Mouse (Mus musculus) midbrain, embryonic 11.5 days (tissue): ENCODE results near the gene Bcas3. TPM values are rescaled to one million over a fixed set of nuclear protein-coding genes. Genes with fewer than 3 reads are reported as not detected.

ENCODE experiments used
- ATAC-seq: fragments of 200-750 bp; cut with Nextera tagmentation; 2 replicates; pipeline ENCODE4 v1.8.0; 2017; ENCODE audit warnings: moderate TSS enrichment, moderate library complexity; ENCODE audit not compliant: low FRiP score
- DNase-seq: peaks from one replicate; pipeline ENCODE4 v3.0.0; 2015; ENCODE audit warnings: low spot score; ENCODE audit errors: missing footprints
- H3K27ac ChIP-seq: fragments of 300-500 bp; sonication (generic); 2 replicates; pipeline ENCODE4 v1.5.1; 2014; ENCODE audit warnings: low read depth, low read length
- H3K27me3 ChIP-seq: fragments of 300-500 bp; sonication (generic); 2 replicates; pipeline ENCODE4 v1.6.1; 2014; ENCODE audit warnings: mild to moderate bottlenecking, low read length, moderate library complexity, mixed read lengths; ENCODE audit not compliant: control insufficient read depth, insufficient read depth
- H3K36me3 ChIP-seq: fragments of 300-500 bp; sonication (generic); 2 replicates; pipeline ENCODE4 v1.6.1; 2014; ENCODE audit warnings: mild to moderate bottlenecking, low read length, moderate library complexity, mixed read lengths; ENCODE audit not compliant: control insufficient read depth, insufficient read depth
- H3K4me1 ChIP-seq: fragments of 300-500 bp; sonication (generic); 2 replicates; pipeline ENCODE4 v1.6.1; 2014; ENCODE audit warnings: low read length; ENCODE audit not compliant: control insufficient read depth, insufficient read depth
- H3K4me2 ChIP-seq: fragments of 300-500 bp; sonication (generic); 2 replicates; pipeline ENCODE4 v1.6.1; 2014; ENCODE audit warnings: mild to moderate bottlenecking, moderate library complexity
- H3K4me3 ChIP-seq: fragments of 300-500 bp; sonication (generic); 2 replicates; pipeline ENCODE4 v1.5.1; 2014; ENCODE audit warnings: low read depth, low read length
- H3K9ac ChIP-seq: fragments of 300-500 bp; sonication (generic); 2 replicates; pipeline ENCODE4 v1.6.1; 2014; ENCODE audit warnings: low read length
- H3K9me3 ChIP-seq: fragments of 300-500 bp; sonication (generic); 2 replicates; pipeline ENCODE4 v1.6.1; 2016; ENCODE audit warnings: low read length; ENCODE audit not compliant: control insufficient read depth
- WGBS: fragments of 180-500 bp; shearing (Covaris S2); extraction: QIAGEN DNeasy Blood & Tissue Kit; methylation state at CpG from one replicate; pipeline ENCODE4 v1.1.7; 2014; 5-methylcytosine and 5-hydroxymethylcytosine counted together
- polyA plus RNA-seq: library from polyadenylated mRNA; unstranded; fragments of >200 nt; fragmentation: Nextera tagmentation; extraction: Ambion mirVana; gene quantifications from 2 replicates; pipeline ENCODE4 v1.2.1, GENCODE M21; 2014

Bcas3 gene
- polyA plus RNA-seq, 1 experiment from 2014 or later, result 30.2 TPM

DNA sequence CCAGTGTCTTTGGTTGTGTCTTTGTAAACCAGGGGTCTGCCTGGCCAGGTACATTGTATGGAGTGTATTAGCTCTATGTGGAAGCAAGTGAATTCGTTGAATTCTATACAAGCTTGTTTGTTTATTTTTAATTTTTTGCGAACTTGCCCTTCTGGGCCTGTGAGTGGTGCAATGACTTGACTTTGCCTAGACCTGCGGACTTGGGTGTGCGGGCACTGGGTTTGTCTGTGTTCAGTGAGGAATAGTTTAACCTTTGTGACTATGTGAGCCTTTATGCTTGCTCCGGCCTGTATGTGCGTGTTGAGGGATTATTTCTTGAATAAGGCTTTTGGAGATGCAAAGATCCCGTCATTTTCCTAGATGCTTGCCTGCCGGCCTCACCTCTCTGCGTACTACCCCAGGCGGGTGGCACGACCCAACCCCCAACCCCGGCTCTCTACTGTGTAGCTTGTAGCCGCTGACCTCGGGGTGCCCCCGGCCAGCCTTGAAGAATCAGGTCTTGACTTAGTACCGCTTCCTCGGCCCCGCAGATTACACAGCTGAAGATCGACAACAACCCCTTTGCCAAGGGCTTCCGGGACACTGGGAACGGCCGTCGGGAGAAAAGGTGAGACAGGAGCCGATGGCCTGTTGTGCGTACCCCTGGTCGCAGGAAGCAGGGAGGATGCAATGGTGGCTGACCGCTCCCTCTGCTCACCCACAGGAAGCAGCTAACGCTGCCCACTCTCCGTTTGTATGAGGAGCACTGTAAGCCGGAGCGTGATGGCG, 483.7 kb downstream of the Bcas3 start:
- Histone ChIP-seq H3K27ac (no peak overlapping the region), H3K9ac (no peak overlapping the region), H3K4me3 (no peak overlapping the region), H3K4me1 (peaks cover 19% of the 10 kb centered on the region), H3K36me3 (no peaks in the 10 kb centered on the region), H3K27me3 (peaks cover 100% of the 10 kb centered on the region), H3K4me2 (no peak overlapping the region), H3K9me3 (no peaks in the 10 kb centered on the region)
- 1% methylated on average over 32 of the region's 32 CpGs for WGBS
- ATAC-seq, result no peak
- DNase-seq, result peak; percentile 97

DNA sequence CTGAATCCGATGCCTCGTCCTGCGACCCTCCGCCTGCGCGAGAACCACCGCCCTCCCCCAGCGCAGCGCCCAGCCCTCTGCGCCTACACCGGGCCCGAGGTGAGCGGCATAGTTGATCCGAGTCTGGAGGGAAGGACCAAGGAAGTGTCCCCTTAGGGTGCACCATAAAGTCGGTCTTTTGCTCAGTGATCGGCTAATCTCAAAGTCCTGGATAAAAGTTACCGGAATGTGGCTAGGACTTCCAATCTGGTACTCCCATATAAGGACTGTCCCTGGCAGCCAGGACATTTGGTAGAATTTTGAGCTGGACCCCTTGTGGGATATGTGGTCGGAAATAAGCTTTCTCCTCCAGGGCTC, 484.3 kb downstream of the Bcas3 start:
- Histone ChIP-seq H3K9me3 (no peaks in the 10 kb centered on the region), H3K27me3 (peaks cover 100% of the 10 kb centered on the region), H3K4me3 (no peak overlapping the region), H3K36me3 (no peaks in the 10 kb centered on the region), H3K9ac (no peak overlapping the region), H3K4me2 (no peak overlapping the region), H3K4me1 (peaks cover 17% of the 10 kb centered on the region), H3K27ac (no peak overlapping the region)
- DNase-seq (no peak), ATAC-seq (no peak)
- under 1% methylated on average over 18 of the region's 18 CpGs for WGBS

DNA sequence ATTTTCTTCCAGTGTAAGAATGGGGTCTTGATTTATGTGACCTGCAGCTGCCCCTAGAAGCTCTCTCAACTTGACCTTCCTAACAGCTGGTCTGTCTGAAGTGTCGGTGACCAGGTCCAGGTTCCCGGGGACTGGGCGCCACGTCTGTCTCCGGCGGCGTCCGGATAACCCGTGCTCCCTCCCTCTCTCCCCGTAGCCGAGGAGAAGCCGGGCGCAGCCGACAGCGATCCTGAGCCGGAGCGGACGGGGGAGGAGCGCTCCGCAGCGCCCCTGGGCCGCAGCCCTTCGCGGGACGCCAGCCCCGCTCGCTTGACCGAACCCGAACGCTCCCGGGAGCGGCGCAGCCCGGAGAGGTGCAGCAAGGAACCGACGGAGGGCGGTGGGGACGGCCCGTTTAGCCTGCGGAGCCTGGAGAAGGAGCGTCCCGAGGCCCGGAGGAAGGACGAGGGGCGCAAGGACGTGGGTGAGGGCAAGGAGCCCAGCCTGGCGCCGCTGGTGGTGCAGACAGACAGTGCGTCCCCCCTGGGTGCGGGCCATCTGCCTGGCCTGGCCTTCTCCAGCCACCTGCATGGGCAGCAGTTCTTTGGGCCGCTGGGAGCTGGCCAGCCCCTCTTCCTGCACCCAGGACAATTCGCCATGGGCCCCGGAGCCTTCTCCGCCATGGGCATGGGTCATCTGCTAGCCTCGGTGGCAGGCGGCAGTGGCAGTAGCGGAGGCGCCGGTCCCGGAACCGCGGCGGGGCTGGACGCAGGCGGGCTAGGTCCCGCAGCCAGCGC, 484.9 kb downstream of the Bcas3 start:
- Histone ChIP-seq H3K4me1 (peaks cover 13% of the 10 kb centered on the region), H3K9ac (0 out of 2 replicates have a peak overlapping the region, but pooled peaks have one; percentile 7), H3K4me2 (peak overlapping the region; percentile 7; the same call in 1 of the 2 replicates), H3K4me3 (peak overlapping the region; percentile 9; the same call in 1 of the 2 replicates), H3K27ac (no peak overlapping the region), H3K27me3 (peaks cover 100% of the 10 kb centered on the region), H3K36me3 (no peaks in the 10 kb centered on the region), H3K9me3 (no peaks in the 10 kb centered on the region)
- peak; percentile 98 for DNase-seq
- WGBS, result under 1% methylated on average over 65 of the region's 67 CpGs
- no peak for ATAC-seq

DNA sequence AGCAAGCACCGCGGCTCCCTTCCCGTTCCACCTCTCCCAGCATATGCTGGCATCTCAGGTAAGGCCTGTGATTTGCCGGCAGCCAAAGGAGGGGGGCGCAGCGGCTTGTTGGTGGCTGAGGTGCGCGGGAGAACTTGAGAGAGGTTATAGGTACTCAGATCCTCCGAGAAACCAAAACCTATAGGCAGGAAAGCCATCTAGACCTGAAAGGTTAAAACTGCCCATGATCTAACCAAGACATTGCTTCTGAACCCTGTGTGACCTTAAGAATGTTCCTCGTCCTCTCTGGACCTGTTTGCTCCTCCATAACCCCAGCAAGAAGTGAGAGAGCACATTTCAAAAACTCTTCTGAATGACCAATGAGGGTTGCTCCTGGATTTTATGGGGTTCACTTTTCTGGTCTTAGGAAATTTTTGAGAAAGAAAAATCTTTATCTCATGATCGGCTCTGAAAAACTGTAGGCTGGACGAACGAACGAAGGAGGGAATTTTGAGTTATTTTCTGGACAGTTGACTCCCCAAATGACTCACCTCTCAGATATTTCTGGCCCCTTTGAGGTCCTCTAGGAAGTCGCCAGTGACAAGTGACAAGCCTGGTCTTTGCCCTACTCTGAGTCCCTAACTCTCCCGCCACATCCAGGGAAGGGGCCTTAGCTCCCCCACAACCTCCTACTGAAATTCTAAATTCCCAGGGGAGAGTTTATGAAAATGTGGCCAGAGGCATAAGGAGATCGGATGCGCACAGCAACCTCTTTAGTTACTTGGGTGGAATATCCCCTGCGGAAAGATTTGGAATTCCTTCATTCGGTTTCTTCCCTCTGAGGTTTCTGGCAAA, 485.7 kb downstream of the Bcas3 start:
- Histone ChIP-seq H3K4me1 (peaks cover 10% of the 10 kb centered on the region; the same call in 1 of the 2 replicates), H3K4me2 (no peak overlapping the region), H3K9ac (no peak overlapping the region), H3K36me3 (no peaks in the 10 kb centered on the region), H3K4me3 (no peak overlapping the region), H3K27ac (no peak overlapping the region), H3K27me3 (peaks cover 100% of the 10 kb centered on the region), H3K9me3 (no peaks in the 10 kb centered on the region)
- ATAC-seq (no peak), DNase-seq (peak; percentile 97)
- WGBS, result 2% methylated on average over 20 of the region's 20 CpGs

DNA sequence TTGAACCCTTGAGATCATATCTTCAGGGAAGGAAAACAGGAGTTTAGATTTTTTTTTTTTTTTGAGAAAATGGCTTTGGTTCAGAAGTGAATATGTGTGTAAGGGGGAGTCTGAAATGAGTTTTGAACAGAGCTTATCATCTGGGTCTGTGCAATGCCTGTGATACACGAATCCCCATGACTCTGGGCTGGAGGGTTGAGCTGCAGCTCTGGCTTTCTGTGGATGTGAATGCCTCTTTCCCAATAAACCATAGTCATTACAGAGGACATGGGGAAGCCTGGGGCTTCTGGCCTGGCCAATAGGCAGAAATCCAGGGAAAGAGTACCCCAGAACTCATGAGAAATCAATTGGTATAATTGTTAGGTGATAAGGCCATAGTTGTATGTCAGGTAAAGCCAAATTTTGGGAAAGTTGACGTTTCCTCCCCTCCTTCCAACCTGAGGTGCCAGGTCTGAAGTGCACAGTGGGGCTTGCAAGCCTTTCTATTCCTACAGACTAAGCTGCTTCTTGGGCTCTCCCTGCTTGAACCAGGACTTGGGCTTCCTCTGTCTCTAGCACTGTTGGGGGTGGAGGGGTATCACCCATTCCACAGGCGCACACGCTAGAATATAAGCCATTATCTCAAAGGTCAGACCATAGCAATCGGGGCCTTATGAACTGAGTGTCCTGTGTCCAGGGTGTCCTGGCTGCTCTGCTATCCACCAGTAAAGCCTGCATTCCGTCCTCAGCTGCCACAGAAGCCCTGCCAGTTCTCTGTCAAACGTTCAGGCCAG, 486.5 kb downstream of the Bcas3 start:
- peak; percentile 92 for DNase-seq
- WGBS, result 4% methylated on average over 7 of the region's 7 CpGs
- Histone ChIP-seq H3K27me3 (peaks cover 93% of the 10 kb centered on the region), H3K4me3 (no peak overlapping the region), H3K36me3 (no peaks in the 10 kb centered on the region), H3K4me1 (peaks cover 10% of the 10 kb centered on the region; the same call in 1 of the 2 replicates), H3K4me2 (no peak overlapping the region), H3K27ac (no peak overlapping the region), H3K9ac (no peak overlapping the region), H3K9me3 (no peaks in the 10 kb centered on the region)
- ATAC-seq, result no peak

DNA sequence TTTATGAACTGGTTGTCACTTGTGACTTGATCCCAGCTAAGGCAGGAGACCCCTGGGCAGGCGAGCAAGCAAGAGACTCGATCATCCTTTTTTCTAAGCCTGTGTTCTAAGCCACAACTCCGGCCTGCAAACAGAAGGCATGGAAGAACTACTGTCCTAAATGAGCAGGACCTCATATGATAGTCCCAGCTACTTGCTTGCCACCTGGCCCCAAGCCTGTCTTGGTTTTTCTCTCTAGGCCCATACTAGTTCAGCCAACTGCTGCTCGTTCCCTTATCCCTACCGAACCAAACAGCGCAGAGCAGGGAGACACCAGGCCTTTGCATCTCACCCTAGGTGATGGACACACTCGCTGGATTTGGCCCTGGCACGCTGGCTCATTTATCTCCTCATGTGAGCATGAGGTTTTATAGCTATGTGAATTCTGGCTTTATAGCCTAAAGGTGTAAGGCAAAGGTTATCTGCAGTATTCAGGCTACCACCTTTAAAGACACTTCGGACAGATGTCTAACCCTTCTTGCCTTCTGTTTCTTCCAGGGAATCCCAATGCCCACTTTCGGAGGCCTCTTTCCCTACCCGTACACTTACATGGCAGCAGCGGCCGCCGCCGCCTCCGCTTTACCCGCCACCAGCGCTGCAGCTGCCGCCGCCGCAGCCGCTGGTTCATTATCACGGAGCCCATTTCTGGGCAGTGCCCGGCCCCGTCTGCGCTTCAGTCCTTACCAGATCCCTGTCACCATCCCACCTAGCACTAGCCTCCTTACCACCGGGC, 487.2 kb downstream of the Bcas3 start:
- Histone ChIP-seq H3K4me1 (peaks cover 10% of the 10 kb centered on the region; the same call in 1 of the 2 replicates), H3K9ac (no peak overlapping the region), H3K4me3 (peak overlapping the region; percentile 8; the same call in 1 of the 2 replicates), H3K9me3 (no peaks in the 10 kb centered on the region), H3K36me3 (no peaks in the 10 kb centered on the region), H3K4me2 (no peak overlapping the region), H3K27me3 (peaks cover 91% of the 10 kb centered on the region), H3K27ac (no peak overlapping the region)
- DNase-seq (peak; percentile 97), ATAC-seq (no peak)
- WGBS, result 2% methylated on average over 27 of the region's 27 CpGs

DNA sequence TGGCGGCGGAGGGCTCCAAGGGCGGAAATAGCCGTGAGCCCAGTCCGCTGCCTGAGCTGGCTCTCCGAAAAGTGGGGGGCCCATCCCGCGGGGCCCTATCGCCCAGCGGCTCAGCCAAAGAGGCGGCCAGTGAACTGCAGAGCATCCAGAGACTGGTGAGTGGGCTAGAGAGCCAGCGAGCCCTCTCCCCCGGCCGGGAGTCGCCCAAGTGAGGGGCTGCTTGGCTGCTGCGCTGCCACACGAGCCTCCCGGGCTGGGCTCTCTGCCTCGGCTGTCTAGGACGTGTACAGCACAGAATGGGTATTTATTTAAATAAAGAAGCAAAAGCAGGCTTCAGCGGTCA, 487.8 kb downstream of the Bcas3 start:
- Histone ChIP-seq H3K4me3 (peak overlapping the region; percentile 8; the same call in 1 of the 2 replicates), H3K4me2 (no peak overlapping the region), H3K27me3 (peaks cover 91% of the 10 kb centered on the region), H3K9ac (no peak overlapping the region), H3K9me3 (no peaks in the 10 kb centered on the region), H3K36me3 (no peaks in the 10 kb centered on the region), H3K27ac (no peak overlapping the region), H3K4me1 (peaks cover 10% of the 10 kb centered on the region; the same call in 1 of the 2 replicates)
- 2% methylated on average over 21 of the region's 21 CpGs for WGBS
- ATAC-seq (no peak), DNase-seq (peak; percentile 96)

DNA sequence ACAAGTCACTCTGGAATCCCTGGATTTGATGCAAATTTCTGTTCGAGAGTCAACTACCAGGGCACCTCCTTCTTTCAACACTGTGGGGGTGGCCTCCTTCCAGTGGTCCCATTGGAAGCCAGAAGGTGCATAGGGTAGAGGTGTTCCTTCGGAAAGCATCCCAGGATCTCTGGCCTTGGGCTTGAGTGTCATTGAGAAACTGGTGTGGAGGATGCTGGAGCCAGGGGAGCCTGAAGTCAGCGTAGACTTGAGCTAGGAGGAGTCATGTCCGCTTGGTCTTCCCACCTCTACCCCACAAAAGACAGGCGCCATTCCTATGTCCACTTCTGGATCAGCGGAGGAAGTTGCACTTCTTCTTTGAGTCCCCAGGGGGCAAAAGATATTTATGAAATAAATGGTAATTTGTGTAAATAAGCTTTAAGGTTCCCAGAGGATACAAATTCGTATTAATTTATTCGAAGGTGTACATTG, 488.3 kb downstream of the Bcas3 start:
- peaks cover 91% of the 10 kb centered on the region for H3K27me3 ChIP-seq
- 6% methylated on average over 8 of the region's 8 CpGs for WGBS
- H3K4me2 ChIP-seq, result no peak overlapping the region; the same call in 1 of the 2 replicates
- no peaks in the 10 kb centered on the region for H3K9me3 ChIP-seq
- DNase-seq (peak; percentile 94), ATAC-seq (no peak)
- no peaks in the 10 kb centered on the region for H3K36me3 ChIP-seq
- H3K9ac ChIP-seq, result no peak overlapping the region
- H3K4me3 ChIP-seq, result no peak overlapping the region
- H3K27ac ChIP-seq, result no peak overlapping the region
- H3K4me1 ChIP-seq, result peaks cover 10% of the 10 kb centered on the region; the same call in 1 of the 2 replicates
